Mouse (Mus musculus) cerebellum, adult 18-20 months (tissue): ENCODE measurements around the gene Qtrt1.
"Not testable (repeated sequence)": the region's sequence is repeated elsewhere in the genome, so short reads cannot be mapped to it uniquely, and the experiment has no call there.

ENCODE experiments used
- DNase-seq, 2 experiments: peaks; one replicate each; pipeline ENCODE4 v3.0.0; 2021

Gene Qtrt1

GRCm38 (mm10) chr9:21451870-21452269 is 40.2 kb downstream of the Qtrt1 start:
- no peak for DNase-seq

DNA sequence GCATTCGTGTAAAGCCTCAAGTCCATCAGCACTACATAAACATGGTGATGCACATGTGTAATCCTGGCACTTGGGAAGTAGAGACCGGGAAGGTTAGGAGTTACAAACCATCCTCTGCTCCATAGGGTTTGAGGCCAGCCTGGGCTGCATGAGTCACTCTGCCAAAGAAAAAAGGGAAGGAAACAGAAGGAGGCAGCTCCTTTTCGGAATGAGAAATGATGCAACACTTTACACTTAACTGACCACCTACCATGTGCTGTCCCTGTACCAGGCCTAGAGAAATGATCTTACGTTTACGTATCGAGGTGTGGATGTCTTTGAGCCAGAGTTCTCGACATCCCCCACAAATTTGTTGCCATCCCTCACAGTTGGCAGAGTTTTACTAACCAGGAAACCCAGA is 41.4 kb downstream of the Qtrt1 start:
- DNase-seq, result no peak

DNA sequence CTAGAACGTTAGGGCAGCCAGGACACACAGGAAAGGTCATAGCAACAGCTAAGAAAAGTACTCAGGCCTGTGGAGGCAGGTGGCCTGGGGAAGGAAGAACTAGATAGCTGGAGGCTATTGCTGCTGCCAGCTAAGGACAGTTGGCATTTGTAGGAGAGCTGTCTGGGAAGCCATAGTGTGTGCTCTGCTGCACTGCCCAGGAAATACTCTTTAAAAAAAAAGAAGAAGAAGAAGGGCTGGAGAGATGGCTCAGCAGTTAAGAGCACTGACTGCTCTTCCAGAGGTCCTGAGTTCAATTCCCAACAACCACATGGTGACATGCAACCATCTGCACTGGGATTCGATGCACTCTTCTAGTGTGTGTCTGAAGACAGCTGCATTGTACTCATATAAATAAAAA is 41.8 kb downstream of the Qtrt1 start:
- no peak for DNase-seq

GRCm38 (mm10) chr9:21454556-21454955 is 42.9 kb downstream of the Qtrt1 start:
- no peak for DNase-seq

DNA sequence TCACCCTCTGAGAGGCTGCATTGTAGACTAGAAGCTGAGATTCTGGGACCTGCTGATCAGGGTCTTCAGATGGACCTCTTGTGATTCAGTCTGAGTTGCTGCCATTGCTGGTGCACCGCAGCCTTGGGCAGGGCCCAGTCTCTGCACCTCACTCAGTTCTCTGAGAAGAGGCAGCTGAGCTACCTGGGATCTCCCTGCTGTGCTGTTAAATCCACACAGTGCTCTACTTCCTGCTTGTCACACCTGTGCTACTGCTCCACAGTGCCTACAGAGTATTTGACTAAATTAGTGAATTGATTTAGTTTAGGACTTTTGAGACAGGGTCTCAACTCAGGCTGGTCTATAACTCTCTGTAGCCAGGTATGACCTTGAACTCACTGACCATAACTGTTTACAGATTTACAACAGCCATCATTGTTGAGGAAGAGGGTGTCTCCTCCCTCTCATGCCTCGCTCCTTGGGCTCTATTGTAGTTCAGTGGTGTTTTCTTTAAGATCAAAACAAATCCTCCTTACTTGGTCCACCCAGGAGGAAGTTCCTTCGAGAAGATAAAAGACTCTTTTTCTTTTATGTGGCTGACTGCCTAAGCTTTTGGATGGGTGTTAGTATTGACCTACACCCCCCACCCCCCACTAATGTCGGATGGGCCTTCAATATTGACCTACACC is 43.6 kb downstream of the Qtrt1 start:
- DNase-seq, result no peak

DNA sequence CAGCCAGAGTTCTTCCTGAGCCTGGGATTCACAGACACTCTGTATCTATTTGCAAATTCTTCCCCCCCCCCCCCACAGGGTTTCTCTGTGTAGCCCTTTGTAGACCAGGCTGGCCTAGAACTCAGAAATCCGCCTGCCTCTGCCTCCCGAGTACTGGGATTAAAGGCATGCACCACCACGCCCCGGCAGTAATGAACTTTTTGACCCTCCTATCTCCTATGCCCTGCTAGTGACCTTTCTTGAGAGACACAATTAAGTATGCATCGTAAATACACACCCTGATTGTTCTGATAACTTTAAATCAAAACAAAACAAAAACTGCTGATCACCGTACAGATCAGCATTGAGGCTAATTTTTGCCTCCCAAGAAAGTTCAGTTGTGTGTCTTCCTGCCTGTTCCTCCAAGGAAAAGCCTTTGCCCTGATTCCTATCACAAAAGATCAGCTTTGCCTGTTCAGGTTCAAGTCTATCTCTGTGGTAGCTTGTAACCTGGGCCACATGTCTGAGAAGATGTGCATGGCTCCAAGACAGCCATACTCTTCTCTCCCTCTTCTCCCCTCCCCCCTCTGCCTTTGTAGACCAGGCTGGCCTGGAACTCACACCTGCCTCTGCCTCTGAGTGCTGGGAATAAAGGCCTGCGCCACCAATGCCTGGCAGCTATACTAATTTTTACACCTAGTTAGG is 44.8 kb downstream of the Qtrt1 start:
- DNase-seq, result no peak

DNA sequence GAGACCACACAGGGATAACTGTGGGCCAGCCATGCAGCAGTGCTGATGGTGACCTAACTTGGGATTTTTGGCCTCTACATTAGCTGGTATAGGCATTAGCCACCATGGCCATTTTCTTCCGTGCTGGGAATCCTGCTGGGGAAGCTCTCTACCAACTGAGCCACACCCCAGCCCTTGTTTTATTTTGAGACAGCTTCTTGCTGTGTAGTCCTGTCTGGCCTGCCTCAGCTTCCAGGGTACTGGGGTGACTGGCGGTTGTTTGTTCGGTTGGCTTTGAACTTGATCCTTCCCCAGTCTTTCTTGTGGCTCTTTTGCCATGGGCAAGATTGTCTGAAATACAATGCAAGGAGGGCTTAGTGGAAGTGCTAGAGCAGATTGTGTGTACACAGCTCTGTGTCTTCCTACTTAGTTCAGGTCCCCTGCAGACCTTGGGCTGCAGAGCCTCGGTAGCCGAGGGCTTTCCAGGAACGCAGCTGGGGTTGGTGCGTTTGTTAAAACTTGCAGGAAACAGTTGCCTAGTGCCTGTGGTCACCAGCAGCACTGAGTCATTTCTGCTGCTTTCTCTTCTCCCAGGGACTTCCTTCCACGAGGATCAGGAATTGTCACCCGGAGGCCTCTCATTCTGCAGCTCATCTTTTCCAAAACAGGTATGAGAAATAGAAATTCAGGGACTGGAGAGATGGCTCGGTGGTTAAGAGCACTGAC is 45.4 kb downstream of the Qtrt1 start:
- DNase-seq, result no peak

- DNase-seq, result peak; percentile 51 to 62
Measured at GRCm38 (mm10) chr9:21458821-21459220, 47.2 kb downstream of the Qtrt1 start.

- DNase-seq, result no peak
Measured at GRCm38 (mm10) chr9:21460400-21460940, 48.8 kb downstream of the Qtrt1 start.

GRCm38 (mm10) chr9:21463138-21463590 is 51.5 kb downstream of the Qtrt1 start:
- DNase-seq, result peak; percentile 23 to 36

DNA sequence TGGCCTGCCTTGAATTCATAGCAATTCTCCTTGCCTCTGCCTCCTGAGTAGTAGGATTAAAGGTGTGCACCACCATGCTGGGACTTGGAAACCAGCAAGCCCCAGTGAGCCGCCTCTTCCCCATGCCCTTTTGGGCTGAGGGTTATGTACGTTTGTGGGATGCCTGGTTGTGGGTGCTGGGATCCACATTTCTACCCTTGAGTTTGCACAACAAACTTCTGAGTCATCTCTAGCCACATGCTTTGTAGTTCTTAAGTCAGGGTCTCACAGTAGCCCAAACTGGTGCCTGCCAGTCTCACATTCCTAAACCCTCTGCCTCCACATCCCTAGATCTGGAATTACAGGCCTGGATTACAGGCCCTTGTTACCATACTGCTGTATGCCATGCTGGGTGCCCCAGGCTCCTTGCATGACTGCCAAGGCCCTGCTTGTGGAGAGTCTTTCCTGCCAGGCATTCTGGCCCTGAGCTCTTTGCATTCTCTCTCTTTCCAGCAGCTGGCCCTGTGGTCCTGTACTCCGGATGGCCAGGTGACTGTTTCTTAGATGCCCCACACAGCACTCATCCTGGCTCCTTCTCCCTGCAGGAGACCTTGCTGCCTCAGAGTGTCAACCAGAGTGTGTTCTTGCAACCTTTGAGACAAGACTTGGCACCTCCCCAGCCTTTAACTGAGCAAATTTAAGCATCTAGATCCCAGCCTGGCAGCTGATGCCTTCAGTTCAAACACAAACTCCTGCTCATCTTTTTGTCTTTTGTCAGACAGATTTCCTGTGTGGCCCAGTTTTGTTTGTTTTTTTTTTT is 52.3 kb downstream of the Qtrt1 start:
- DNase-seq, result peak; percentile 59 to 72

DNA sequence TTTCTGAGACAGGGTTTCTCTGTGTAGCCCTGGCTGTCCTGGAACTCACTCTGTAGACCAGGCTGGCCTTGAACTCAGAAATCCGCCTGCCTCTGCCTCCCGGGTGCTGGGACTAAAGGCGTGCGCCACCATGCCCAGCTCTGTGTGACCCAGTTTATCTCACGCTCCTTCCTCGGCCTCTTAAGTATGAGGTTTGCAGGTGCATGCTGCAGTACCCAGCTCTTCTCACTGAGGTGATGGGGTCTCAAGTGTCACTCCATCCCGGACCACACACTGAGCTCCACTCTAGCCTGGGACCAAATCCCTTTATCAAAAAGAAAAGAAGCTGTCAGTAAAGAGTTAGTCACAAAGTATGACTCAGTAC is 52.9 kb downstream of the Qtrt1 start:
- not testable (repeated sequence) for DNase-seq

DNA sequence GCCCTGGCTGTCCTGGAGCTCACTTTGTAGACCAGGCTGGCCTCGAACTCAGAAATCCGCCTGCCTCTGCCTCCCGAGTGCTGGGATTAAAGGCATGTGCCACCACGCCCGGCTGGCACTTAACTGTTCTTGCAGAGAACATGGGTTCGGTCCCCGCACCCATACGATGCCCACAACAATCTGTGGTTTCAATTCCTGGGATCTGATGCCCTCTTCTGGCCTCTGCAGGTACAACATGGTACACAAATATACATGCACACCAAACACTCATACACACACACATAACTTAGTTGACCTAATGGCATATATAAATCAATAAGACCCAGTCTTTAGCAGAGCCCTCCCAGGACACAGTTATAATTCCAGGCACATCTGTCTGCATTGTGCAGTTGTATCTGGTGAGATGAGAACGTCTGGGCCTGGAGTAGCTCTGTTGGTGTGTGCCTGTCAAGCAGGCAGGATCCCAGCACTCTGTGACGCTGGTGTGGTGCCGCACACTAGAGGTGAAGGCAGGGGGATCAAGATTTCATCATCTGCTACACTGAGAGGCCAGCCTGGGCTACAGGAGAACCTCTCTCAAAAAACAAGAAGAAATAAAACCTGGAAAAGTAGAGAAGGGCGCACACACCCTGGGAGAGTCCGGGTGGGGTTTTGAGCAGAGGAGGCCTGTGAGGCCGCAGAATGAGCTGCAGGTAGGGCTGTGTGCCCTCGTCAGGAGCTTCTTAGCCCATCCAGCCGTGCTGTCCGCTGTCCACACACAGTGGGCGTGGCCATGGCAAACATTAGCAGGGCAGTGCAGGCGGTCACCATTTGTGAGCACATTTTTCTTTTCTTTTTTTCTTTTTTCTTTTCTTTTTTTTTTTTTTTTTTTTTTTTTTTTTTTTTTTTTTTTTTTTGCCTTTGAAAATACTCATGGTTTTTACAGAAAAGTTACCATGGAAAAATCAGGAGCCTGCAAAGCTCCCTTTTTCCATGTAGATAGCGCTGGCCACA is 57.7 kb downstream of the Qtrt1 start:
- peak; percentile 44 to 70 for DNase-seq
